Mouse (Mus musculus) CD4-positive helper T cell, adult 2 months (primary cell): ENCODE measurements around the gene Nudt14.

Source experiments
- DNase-seq: peaks from one replicate; pipeline ENCODE4 v3.0.0-alpha.2; 2012; ENCODE audit warnings: low read depth, missing footprints, low spot score

Gene Nudt14

DNA sequence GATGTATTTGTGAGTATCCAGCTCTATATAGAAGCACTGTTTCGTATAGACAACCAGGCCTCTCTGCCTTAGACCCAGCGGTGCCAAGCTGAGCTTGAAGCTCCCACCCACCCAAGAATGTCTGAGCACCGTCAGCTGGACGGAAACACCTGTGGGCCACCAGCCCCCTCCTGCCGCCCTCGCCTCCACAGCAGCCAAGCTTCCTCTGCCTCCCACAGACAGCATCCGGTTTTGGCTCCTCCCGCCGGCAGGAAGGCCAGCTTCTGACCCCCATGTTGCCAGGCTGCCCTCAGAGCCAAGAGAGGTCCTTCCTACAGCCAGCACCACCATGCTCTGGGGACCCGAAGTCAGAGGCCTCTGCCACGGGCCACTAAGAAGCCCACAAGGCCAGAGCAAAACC lies 27.4 kb downstream of the Nudt14 start:
- no peak for DNase-seq

DNA sequence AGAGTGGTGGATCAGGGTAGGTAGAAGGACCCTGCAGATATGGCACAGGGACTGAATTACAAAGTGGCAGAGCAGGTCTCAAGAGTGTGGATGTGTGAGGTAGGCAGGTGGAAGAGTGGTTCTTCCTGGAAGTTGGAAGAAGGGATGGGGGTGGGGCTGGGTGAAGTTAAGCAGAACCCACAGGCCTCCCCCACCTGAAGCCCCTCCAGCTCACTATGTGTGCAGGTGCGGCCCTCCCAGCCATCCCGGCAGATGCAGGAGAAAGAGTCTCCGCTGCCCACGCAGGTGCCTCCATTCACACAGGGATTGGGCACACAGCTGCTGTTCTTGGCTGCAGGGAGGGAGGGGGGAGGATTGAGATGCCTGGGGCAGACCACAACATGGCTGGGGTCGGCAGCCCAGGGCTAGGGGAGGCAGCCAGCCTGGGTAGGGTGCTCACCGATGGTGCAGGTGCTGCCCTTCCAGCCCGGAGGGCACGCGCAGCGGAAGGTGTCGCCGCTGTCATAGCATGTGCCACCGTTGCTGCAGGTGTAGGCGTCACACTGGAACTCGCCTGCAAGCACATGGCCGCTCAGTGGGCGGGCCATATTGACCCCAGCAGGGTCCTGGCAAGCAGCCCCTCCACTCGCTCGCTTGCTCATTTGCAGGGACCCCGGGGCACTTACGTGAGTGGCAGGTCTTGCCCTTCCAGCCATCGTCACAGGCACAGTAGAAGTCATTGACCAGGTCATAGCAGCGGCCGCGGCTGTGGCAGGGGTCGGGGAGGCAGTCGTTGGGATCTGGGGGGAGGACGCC lies 28.8 kb downstream of the Nudt14 start:
- no peak for DNase-seq

DNA sequence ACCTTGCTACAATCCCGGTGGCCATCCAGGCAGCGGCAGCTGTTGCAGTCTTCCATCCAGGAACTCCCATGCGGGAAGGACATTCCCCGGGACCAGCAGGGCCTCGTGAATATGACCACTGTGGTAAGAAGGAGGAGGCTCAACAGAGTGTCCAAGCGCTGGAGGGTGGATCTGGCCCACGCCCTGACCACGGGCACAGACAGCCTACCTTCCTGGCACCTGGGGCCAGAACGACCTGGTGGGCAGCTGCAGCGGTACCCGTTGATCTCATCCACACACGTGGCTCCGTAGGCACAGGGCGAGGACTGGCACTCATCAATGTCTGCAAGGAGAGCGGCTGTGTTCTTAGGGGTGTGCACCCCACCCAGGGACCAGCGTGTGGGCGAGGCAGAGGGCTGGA lies 30.2 kb downstream of the Nudt14 start:
- DNase-seq = no peak

DNA sequence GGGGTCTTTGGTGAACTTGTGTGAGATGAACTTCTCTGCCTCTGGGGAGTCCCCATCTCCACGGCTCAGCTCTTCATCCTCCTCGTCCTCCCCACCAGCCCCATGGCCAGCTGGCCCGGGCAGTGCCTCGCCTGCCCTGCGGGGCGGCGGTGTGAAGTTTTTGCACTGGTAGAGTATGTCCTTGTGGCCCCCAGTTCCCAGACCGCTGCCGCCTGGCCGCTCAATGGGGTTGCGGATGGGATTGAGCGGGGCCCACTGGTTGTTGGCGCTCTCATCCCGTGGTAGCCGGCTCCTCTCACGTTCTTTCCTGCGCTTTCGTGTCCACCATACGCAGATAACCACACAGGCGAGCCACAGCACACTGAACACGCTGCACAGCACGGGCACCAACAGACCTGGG lies 32.9 kb downstream of the Nudt14 start:
- no peak for DNase-seq

DNA sequence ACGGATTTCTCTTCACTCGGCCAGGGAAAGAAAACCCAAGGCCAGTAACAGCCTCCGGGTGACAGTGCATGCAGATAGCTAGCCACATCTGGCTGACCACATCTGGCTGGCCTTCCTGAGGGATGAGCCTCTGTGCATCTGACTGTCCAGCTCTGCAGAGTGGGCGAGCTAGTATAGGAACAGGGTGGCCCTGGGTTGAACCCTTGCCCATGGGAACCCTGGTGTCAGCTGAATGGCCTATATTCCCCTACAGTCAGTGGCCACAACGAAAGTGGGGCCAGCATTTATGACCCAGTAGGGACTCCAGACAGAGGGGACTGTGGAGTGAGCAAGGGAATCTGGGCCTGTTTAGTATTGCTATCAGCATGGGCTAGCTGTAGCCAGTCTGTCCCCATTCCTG lies 36.9 kb downstream of the Nudt14 start:
- no peak for DNase-seq

DNA sequence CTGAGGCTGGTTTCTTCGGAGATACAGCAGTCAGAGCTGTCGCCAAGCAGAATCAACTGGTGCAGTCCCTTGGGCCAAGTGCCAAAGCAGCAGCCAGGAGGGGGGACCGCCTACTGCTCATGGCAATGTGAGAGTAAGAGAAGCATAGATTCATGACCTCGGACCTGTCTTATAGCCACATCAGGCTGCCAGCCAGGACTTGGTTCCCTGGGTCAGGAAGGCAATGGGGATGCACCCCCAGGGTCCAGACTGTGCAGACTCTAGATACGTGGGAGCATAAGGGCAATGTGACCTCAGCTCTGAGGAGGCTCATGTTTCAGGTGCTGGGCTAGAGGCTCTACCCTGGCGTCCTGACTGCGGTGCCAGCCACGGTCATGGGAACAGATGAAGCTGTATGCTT lies 38.0 kb downstream of the Nudt14 start:
- DNase-seq = no peak

DNA sequence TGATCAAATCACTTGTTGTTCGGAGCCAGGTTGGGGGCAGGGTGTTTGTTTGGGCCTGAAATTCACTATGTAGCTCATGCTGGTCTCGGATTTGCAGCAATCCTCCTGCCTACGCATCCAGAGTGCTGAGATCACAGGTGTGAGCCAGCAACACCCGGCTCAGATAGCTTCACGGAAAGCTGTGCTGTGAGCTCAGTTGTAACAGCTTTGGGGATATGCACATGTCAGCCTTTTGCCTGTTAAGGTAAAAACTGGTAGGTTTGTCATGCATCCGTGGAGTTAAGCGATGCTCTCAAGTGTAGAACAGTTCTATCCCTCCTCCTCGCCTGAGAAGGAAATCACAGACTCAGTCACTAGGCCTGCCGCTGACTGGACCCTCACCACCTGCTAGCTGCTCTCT lies 41.3 kb downstream of the Nudt14 start:
- DNase-seq = no peak

DNA sequence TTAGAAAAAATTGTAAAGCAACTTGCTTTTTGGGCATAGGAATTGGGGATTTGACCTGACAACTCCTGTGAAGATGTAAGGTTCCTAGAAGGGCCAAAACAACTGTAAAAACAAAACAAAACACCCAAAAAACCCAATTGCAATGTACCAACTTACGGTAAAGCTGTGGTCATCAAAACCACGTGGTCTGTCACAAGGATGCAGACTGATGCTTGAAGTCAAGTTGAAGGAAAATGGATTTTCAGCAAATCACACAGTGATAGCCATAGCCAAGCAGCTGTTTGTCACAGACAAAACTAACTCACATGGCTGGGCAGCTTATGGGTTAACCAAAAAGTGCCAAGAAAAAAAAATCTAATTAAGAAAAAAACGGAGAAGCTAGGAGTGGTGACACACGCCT lies 43.0 kb downstream of the Nudt14 start:
- DNase-seq = no peak

DNA sequence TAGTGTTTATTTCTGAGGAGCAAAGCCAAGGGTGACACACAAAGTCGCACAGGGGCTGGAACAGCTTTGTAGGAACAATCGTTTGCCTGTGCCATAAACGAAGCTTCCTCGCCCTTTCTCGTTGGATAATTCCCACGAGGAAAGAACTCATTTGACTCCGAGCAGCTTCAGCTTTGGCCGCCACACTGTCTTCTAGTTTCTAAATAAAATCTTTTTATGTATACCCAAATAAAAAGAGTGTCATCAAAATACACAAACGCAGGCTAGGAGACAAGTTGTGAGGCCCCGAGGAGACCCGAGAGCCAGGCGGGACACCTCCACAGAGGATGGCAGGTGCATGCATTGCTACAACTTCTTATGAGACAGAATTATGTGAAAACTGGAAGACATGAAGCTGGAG lies 43.6 kb downstream of the Nudt14 start:
- DNase-seq = no peak

DNA sequence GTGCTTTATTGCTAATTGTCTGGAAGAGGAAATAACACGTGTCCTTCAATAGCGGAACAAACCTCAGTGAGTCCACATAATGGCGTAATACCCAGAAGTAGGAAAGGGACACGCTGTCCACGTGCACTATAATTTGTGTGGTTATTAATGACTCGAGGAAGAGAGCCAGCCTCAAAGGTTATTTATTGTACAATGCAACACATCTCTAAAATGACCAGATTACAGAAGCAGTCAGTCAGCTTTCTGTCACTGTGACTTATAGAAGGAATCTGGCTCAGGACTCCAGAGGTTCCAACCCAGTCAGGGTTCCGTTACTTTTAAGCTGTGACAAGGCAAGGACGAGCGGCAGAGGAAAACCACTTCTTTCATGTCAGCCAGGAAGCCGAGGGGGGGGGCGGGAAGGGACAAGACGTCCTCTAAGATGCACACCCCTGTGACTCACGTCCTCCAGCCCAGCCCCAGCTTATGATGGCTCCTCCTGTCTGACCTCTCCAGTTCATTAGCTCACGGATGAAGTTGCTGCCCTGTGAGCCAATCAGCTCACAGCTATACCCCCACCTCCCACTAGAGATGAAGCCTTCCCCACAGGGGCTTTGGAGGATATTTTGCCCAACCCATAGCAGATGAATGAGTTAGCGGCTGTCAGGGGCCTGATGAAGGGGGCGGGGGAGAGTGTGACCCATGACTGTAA lies 44.3 kb downstream of the Nudt14 start:
- peak; percentile 35 for DNase-seq

DNA sequence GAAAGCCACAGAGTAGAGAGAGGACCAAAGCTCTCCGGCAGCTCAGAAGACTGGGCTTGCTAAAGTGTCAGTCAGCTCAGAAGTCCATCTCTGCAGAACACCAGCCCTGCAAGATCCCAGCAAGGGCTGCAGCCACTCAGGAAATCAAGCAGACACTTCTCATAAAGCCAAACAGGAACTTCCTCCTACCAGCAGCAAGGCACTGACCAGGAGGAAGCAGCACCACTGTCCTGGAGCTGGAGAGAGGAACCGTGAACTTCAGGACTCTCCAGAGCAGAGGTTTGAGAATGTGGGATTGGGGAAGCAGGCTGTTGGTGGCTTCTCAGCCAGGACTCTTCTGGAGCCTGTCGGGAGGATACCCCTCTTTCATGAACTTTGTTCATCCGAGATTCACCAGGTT lies 47.0 kb downstream of the Nudt14 start:
- no peak for DNase-seq

DNA sequence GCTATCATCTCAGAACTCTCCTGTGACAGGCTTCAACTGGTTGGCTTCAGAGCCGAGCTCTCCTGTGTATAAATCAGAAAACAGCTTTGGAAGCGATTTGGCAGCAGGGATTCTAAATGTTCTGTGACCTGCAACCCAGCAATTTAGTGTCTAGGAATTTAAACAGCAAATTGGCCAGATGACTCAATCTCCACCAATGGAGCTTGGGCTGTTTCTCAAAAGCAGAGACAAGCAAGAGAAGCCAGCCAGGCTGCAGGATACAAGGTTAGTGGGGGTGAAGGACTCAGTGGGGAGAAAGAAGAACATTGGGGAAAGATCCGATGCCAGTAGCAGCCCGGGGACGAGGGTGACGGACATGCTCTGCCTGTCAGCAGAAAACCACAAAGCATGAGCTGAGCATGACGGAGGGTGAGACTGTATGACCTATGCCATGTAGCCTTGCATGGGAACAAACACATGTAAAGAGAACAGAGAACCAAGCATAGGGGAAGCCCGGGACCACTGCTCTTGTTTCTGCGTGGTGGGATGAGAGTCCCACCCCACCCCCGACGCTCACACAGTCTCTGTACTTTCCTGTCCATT lies 47.5 kb downstream of the Nudt14 start:
- DNase-seq = no peak

DNA sequence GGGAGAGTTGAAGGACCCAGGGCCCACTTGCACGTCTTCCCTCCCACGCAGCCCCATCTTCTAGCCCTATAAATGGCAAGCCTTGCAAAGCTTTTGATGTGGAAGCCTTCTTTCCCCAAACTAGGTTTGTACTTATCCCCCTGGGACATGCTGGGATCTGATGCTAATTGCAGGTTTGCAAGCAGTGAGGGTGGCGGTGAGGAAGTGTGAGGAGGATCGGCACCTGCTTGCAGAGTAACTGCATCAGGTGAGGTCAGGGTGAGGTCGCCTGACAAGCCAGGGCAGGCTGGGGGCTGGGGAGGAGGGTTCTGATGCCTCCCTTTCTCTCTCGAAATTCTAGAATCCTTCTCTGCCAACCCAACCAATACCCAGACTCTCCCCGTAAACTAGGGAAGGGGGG lies 56.5 kb downstream of the Nudt14 start:
- no peak for DNase-seq
